Mouse (Mus musculus) bone marrow, adult 2 months (tissue): ENCODE results near the gene Itprid2. TPM values are rescaled to one million over a fixed set of nuclear protein-coding genes. Genes with fewer than 3 reads are reported as not detected.
"Not testable (repeated sequence)": the region's sequence is repeated elsewhere in the genome, so short reads cannot be mapped to it uniquely, and the experiment has no call there.

Experiments used
- H3K27ac ChIP-seq: fragments of 200-500 bp; 2 replicates; pipeline ENCODE4 v1.5.1; 2012; ENCODE audit warnings: low read depth, mild to moderate bottlenecking, control low read depth, inconsistent platforms, low read length; ENCODE audit not compliant: control insufficient read depth, poor library complexity, insufficient read depth
- H3K4me1 ChIP-seq: fragments of 200-500 bp; 2 replicates; pipeline ENCODE4 v1.6.1; 2011; ENCODE audit warnings: low read length; ENCODE audit not compliant: control insufficient read depth, insufficient read depth
- H3K4me3 ChIP-seq: fragments of 200-500 bp; replicated peaks from 2 replicates; pipeline ENCODE3; 2011; ENCODE audit warnings: mild to moderate bottlenecking, low read depth, low read length, control low read depth; ENCODE audit not compliant: control insufficient read depth
- CTCF ChIP-seq: fragments of 200-500 bp; IDR thresholded peaks from 2 replicates; pipeline ENCODE4 v1.5.1; 2011; ENCODE audit warnings: low read length, control low read depth; ENCODE audit not compliant: control insufficient read depth, insufficient read depth
- POLR2A ChIP-seq: fragments of 200-500 bp; IDR thresholded peaks from 2 replicates; pipeline ENCODE4 v1.6.1; 2011; ENCODE audit warnings: low read depth, mild to moderate bottlenecking, control low read depth, low read length, borderline replicate concordance; ENCODE audit not compliant: control insufficient read depth
- WGBS: fragments of 180-500 bp; shearing (Covaris S2); methylation state at CpG from one replicate; pipeline ENCODE4 v1.1.7; 2018; 5-methylcytosine and 5-hydroxymethylcytosine counted together
- polyA plus RNA-seq: library from polyadenylated mRNA; stranded (reverse); fragments of >200 nt; gene quantifications from 2 replicates; pipeline ENCODE4 v1.2.4, GENCODE M21; 2011; ENCODE audit warnings: low replicate concordance; ENCODE audit not compliant: missing spikeins, insufficient read depth, insufficient read length

Gene Itprid2
- 1.7 and 8.2 TPM in 2 replicates for polyA plus RNA-seq

DNA sequence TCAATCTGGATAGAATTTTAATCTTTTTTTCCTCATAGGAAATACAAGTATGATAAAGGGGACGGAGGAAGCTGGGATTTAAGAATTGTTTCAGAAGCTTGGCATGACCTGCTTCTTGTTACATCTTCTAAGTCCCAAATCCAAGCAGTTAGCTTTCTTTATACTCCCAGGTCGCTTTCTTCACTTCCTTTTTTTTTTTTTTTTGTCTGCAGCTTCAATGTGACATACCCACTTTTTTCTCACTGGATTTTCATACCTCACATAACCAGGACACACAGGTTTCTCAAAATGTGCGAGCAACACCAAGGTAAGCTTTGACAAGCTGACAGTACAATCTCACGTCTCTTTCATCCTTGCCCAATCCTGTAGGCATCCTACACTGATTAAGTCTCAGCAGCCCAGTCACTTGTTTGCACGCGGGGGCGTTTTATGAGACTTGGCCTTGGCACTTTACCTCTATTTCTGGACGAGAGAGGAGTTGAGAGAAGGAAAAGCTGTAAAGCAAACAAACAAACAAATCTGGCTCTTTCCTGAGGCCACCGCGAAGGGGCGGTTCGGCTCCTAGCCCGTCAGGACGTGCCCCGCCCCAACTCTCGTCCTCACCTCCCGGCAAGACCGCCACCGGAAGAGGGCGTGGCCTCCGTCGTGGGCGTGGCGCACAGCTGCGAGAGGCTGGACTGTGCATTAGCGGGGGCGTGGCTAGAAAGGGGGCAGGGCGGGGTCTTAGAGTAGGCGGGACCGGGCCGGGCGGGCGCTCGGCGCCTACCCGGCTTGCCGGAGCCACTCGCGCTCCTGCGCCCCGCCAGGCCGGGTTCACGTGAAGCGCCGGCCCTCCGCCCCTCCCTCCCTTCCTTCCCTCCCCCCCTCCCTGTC lies at the start of gene Itprid2:
Gene Itprid2, plus strand, starts transcription at position 825 of the 873 bp plus-strand sequence.
- 2% methylated on average over 40 of the region's 46 CpGs for WGBS
- Histone ChIP-seq H3K27ac (peak within 1 kb of the TSS; percentile 96), H3K4me1 (no peaks in the 10 kb centered on the region), H3K4me3 (peak within 1 kb of the TSS; percentile 98)
- TF ChIP-seq CTCF (no peak), POLR2A (peak; percentile 66; the same call in 1 of the 2 replicates)

DNA sequence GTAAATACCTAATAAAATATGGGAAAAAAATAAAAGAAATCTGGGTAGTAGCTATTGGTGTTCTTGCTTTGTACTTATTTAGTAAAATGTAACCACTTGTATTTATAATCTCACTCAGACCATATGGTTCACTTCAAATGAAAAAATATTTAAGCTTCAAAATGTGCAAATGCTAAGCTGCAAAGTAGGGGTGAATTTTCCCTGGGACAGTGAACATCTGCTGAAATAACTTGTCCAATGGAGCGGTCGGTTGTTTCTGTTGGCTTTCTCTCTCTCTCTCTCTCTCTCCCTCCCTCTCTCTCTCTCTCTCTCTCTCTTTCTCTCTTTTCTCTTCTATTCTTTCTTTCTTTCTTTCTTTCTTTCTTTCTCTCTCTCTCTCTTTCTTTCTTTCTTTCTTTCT lies 39.0 kb upstream of the Itprid2 start:
- no peak overlapping the region for H3K4me3 ChIP-seq
- no peak for TF ChIP-seq CTCF
- TF ChIP-seq POLR2A: no peak
- no peak overlapping the region for H3K27ac ChIP-seq
- WGBS: 93% methylated on average over 2 of the region's 2 CpGs
- no peaks in the 10 kb centered on the region for H3K4me1 ChIP-seq

DNA sequence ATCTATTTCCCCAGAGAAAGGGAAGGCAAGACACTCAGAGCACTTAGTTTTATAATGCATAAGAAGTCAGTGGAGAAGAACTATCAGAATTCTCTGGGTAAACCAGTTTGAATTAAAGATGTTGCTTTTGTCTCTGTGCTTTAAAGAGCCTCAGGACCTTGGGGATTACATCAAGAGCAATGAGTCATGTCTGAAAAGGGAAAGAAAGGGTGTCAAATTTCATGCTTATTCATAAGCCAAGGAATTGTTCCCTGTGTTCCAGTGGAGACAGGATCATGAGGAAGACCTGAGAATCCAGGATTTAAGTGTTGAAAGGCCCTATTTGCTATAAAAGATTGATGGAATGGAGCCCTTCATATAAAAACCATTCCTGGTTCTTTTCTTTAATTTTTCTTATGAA lies 38.1 kb upstream of the Itprid2 start:
- H3K4me1 ChIP-seq: no peaks in the 10 kb centered on the region; the same call in 1 of the 2 replicates
- no peak overlapping the region for H3K27ac ChIP-seq
- H3K4me3 ChIP-seq: no peak overlapping the region
- TF ChIP-seq POLR2A (no peak), CTCF (no peak)

DNA sequence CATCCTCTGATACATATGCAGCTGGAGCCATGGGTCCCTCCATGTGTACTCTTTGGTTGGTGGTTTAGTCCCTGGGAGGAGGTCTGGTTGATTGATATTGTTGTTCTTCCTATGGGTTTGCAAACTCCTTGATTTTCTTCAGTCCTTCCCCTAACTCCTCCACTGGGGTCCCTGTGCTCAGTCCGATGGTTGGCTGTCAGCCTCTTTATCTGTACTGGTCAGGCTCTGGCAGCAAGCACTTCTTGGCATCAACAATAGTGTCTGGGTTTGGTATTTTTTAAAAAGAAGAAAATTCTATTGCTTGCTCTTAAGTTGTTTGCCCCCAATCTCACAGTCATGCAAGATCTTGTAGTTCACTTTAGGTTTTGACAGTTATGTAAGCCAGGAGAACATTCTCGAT lies 34.0 kb upstream of the Itprid2 start:
- H3K27ac ChIP-seq, H3K4me3 ChIP-seq, H3K4me1 ChIP-seq: not testable (repeated sequence)
- WGBS: 29% methylated on average over 2 of the region's 2 CpGs

DNA sequence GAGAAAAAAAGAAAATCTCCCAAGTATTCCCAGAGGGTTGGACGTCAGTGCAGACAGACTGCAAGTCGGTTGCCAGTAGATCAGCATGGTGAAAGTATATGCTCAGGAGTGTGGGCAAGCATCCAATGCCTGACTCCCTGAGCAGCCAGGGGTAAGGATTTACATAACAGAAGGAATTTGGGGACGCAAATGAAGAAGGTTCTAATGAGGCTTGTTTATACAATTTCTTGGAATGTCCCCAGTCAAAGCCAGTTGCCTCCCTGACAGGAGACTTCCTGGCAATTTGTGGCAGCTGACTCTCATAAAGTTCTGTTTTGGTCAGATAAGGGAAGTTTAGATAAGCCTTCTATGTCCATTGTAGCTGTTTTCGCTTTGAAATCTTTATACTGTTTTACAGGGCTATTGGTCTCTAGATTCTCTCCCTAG lies 33.4 kb upstream of the Itprid2 start:
- no peak overlapping the region for H3K27ac ChIP-seq
- no peaks in the 10 kb centered on the region; the same call in 1 of the 2 replicates for H3K4me1 ChIP-seq
- no peak for TF ChIP-seq CTCF
- TF ChIP-seq POLR2A: no peak
- 26% methylated on average over 4 of the region's 4 CpGs for WGBS
- no peak overlapping the region for H3K4me3 ChIP-seq

DNA sequence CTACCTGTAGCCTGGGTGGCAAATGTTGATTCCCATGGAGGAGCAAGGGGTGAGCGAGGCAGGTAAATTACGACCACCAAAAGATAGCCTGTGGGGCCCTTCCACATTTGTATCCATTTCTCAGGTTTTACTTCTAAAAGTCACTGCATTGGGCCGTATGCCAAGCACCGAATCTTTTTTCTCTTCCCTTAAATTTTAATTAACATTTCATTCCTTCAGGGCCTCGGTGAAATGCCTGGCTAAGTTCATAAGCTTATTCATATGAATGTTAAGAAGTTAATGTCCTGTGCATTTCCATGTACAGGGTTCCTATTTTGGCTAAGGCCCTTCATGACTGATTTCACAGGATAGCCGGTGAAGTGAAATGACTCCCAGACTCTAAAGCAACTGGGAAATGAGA lies 32.8 kb upstream of the Itprid2 start:
- 58% methylated on average over 6 of the region's 6 CpGs for WGBS
- H3K4me1 ChIP-seq: no peaks in the 10 kb centered on the region; the same call in 1 of the 2 replicates
- H3K4me3 ChIP-seq: no peak overlapping the region
- H3K27ac ChIP-seq: no peak overlapping the region
- TF ChIP-seq CTCF: no peak
- no peak for TF ChIP-seq POLR2A

DNA sequence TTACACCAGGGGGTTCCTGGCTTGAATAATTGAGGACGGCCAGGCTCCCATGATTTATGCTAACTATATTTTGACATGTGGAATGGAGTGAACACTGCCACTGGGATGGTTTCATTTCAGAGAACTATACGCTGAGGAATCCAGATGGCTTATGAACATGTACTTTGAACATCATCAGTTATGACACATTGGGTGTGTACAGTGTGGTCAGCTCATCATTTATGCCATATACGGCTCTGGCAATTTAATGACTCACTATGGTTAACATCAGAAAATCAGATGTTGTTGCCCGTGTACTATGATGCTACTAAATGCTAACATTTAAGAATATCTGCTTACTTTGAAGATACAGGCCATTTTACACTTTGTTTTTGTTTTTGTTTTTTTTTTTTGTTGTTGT lies 31.8 kb upstream of the Itprid2 start:
- no peak overlapping the region for H3K4me3 ChIP-seq
- no peaks in the 10 kb centered on the region; the same call in 1 of the 2 replicates for H3K4me1 ChIP-seq
- WGBS: 75% methylated on average over 4 of the region's 4 CpGs
- H3K27ac ChIP-seq: no peak overlapping the region
- TF ChIP-seq CTCF (no peak), POLR2A (no peak)

DNA sequence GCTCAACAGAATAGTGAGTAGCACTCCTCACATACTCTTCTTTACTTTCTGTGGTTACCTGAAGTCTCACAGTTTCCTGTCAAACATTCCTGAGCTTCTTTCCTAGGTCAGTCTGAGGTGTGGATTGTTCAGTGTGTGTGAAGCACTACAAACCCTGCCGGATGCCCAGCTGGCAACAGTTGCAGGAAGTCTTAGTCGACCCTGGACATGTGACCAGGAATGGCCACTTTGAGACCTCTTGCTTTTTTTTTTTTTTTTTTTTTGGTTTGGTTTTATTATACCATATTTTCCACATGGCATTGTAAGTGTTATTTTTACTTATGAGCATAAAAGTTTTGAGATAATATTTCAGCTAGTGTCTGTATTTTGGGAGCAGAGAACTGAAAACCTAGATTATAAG lies 29.1 kb upstream of the Itprid2 start:
- H3K4me1 ChIP-seq: no peaks in the 10 kb centered on the region; the same call in 1 of the 2 replicates
- 41% methylated on average over 2 of the region's 2 CpGs for whole genome bisulfite sequencing
- no peak overlapping the region for H3K27ac ChIP-seq
- TF ChIP-seq POLR2A (no peak), CTCF (no peak)
- no peak overlapping the region for H3K4me3 ChIP-seq

DNA sequence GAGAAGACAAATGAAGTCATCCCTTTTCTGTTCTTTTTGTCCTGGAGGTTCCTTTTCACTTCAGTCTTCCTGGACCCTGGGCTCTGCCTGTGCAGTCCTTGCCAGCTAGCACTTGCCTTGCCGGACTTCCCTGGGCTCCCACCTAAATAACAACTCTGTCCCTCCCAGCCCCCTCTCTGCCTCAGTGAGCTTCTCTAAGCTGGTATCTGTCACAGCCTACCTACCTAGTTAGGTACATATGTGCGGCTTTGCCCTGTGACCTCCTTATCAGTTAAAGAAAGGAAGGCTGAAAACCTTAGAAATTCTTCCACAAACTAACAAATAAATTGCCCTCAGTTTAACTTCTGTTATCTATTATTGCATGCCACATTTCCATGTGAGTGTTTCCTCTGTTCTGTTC lies 28.0 kb upstream of the Itprid2 start:
- WGBS: 65% methylated on average over 2 of the region's 2 CpGs
- Histone ChIP-seq H3K4me1 (no peaks in the 10 kb centered on the region), H3K4me3 (no peak overlapping the region), H3K27ac (no peak overlapping the region)
- TF ChIP-seq CTCF: no peak
- no peak for TF ChIP-seq POLR2A
